Comparison of ENCODE assay signal across 19 mouse cellular contexts in the genomic region with DNA sequence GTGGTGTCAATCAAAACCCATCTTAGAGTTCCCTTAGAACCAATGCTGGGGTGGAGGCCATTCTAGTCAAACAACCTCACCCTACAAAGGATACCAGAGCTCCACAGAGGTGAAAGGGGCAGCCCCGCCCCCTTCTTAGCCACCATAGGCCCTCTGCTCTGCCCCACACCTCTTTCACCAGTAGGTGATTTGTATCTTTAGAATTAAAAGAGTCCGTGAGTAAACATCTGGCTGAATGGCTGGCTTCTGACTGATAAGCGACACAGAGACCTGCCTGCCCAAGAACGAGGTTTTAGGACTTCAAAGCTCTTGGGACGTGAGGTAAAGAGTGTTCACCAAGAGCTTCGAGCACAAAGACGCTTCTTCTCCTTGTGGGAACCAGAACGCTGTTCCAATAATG.
DNase-seq lines count a peak whose midpoint lies in the region; ATAC-seq and TF ChIP-seq lines count a peak whose summit lies in the region.
"Had no signal": no experiment of that assay in that cellular context is flagged by ENCODE, and none has a peak within 500 bp of the region (broad histone marks: within the 10 kb centered on the region; RNA-seq: fewer than 3 reads in every experiment).

No protein-coding gene starts in this region.

- H3K9ac ChIP-seq in embryonic facial prominence, embryonic 15.5 days: no peak overlapping the region
- H3K9ac ChIP-seq in intestine, embryonic 16.5 days (ENCODE audit: low read depth, low read length): no peak overlapping the region
- H3K9ac ChIP-seq in intestine, postnatal 0 days (ENCODE audit: low read depth, low read length): no peak overlapping the region
- H3K9ac ChIP-seq in stomach, embryonic 14.5 days (replicated peaks; ENCODE audit: low read depth, low read length): no peak overlapping the region
- no peak overlapping the region for H3K9ac ChIP-seq in forebrain, embryonic 13.5 days
- H3K9ac ChIP-seq: embryonic facial prominence, embryonic 12.5 days; forebrain, embryonic 12.5 days; limb, embryonic 12.5 days had no signal

- no peaks in the 10 kb centered on the region for H3K27me3 ChIP-seq in embryonic facial prominence, embryonic 15.5 days
- H3K27me3 ChIP-seq in embryonic facial prominence, embryonic 10.5 days (replicated peaks; ENCODE audit: low read depth, poor library complexity, severe bottlenecking): no peaks in the 10 kb centered on the region
- no peaks in the 10 kb centered on the region for H3K27me3 ChIP-seq in intestine, embryonic 16.5 days (replicated peaks; ENCODE audit: control insufficient read depth, insufficient read depth, low read length)
- no peaks in the 10 kb centered on the region for H3K27me3 ChIP-seq in intestine, postnatal 0 days (replicated peaks; ENCODE audit: control insufficient read depth, insufficient read depth, low read length)
- no peaks in the 10 kb centered on the region for H3K27me3 ChIP-seq in stomach, embryonic 14.5 days (ENCODE audit: control insufficient read depth, insufficient read depth, low read length)
- H3K27me3 ChIP-seq in forebrain, embryonic 13.5 days: 0 out of 2 replicates have a peak, but pooled peaks cover 8% of the 10 kb centered on the region
- H3K27me3 ChIP-seq: limb, embryonic 12.5 days had no signal

- no peaks in the 10 kb centered on the region for H3K36me3 ChIP-seq in embryonic facial prominence, embryonic 15.5 days
- H3K36me3 ChIP-seq in embryonic facial prominence, embryonic 10.5 days (replicated peaks): no peaks in the 10 kb centered on the region
- H3K36me3 ChIP-seq in intestine, embryonic 16.5 days (ENCODE audit: control insufficient read depth, insufficient read depth, low read length): no peaks in the 10 kb centered on the region
- no peaks in the 10 kb centered on the region for H3K36me3 ChIP-seq in intestine, postnatal 0 days (ENCODE audit: control insufficient read depth, insufficient read depth)
- no peaks in the 10 kb centered on the region for H3K36me3 ChIP-seq in stomach, embryonic 14.5 days (ENCODE audit: control insufficient read depth, insufficient read depth, low read length)
- H3K36me3 ChIP-seq in forebrain, embryonic 13.5 days (ENCODE audit: poor library complexity, severe bottlenecking): no peaks in the 10 kb centered on the region
- H3K36me3 ChIP-seq: embryonic facial prominence, embryonic 12.5 days; forebrain, embryonic 12.5 days; limb, embryonic 12.5 days had no signal

- H3K4me3 ChIP-seq in embryonic facial prominence, embryonic 15.5 days (replicated peaks): no peak overlapping the region
- H3K4me3 ChIP-seq in embryonic facial prominence, embryonic 10.5 days: no peak overlapping the region
- no peak overlapping the region for H3K4me3 ChIP-seq in intestine, embryonic 16.5 days (ENCODE audit: low read length)
- no peak overlapping the region for H3K4me3 ChIP-seq in intestine, postnatal 0 days (ENCODE audit: low read depth, low read length)
- H3K4me3 ChIP-seq in stomach, embryonic 14.5 days (ENCODE audit: low read depth, low read length): no peak overlapping the region
- H3K4me3 ChIP-seq in forebrain, embryonic 13.5 days: no peak overlapping the region
- H3K4me3 ChIP-seq: embryonic facial prominence, embryonic 12.5 days; forebrain, embryonic 12.5 days; limb, embryonic 12.5 days had no signal

- 0 out of 2 replicates have a peak overlapping the region, but pooled peaks have one; percentile 44 for H3K27ac ChIP-seq in embryonic facial prominence, embryonic 15.5 days (replicated peaks)
- no peak overlapping the region for H3K27ac ChIP-seq in embryonic facial prominence, embryonic 10.5 days (replicated peaks)
- 0 out of 2 replicates have a peak overlapping the region, but pooled peaks have one; percentile 11 for H3K27ac ChIP-seq in intestine, embryonic 16.5 days (ENCODE audit: low read length)
- no peak overlapping the region for H3K27ac ChIP-seq in intestine, postnatal 0 days (ENCODE audit: low read depth, low read length)
- peak overlapping the region; percentile 71 for H3K27ac ChIP-seq in stomach, embryonic 14.5 days (ENCODE audit: low read length)
- no peak overlapping the region for H3K27ac ChIP-seq in forebrain, embryonic 13.5 days
- H3K27ac ChIP-seq: embryonic facial prominence, embryonic 12.5 days; forebrain, embryonic 12.5 days; limb, embryonic 12.5 days had no signal

- no peak for TF ChIP-seq CTCF in intestine, postnatal 0 days (IDR thresholded peaks at IDR 0.05; ENCODE audit: low read depth)

- no peak for ATAC-seq in embryonic facial prominence, embryonic 15.5 days (ENCODE audit: insufficient number of reproducible peaks, low FRiP score, low TSS enrichment, low read depth)
- ATAC-seq in intestine, embryonic 16.5 days: peak; percentile 32; the same call in 1 of the 2 replicates
- ATAC-seq in intestine, postnatal 0 days: no peak
- peak; percentile 80 for ATAC-seq in stomach, embryonic 14.5 days (ENCODE audit: insufficient number of reproducible peaks, insufficient read depth, low FRiP score, low read depth)
- no peak for ATAC-seq in forebrain, embryonic 13.5 days
- ATAC-seq: inflammation-experienced regulatory T-cells, adult 6 months had no signal

- no peaks in the 10 kb centered on the region for H3K9me3 ChIP-seq in embryonic facial prominence, embryonic 15.5 days (replicated peaks)
- H3K9me3 ChIP-seq in embryonic facial prominence, embryonic 10.5 days: no peaks in the 10 kb centered on the region
- H3K9me3 ChIP-seq in intestine, embryonic 16.5 days (ENCODE audit: control insufficient read depth, low read length): no peaks in the 10 kb centered on the region
- no peaks in the 10 kb centered on the region for H3K9me3 ChIP-seq in intestine, postnatal 0 days (ENCODE audit: control insufficient read depth)
- H3K9me3 ChIP-seq in stomach, embryonic 14.5 days (ENCODE audit: control insufficient read depth, low read depth, low read length): no peaks in the 10 kb centered on the region
- H3K9me3 ChIP-seq in forebrain, embryonic 13.5 days (replicated peaks): no peaks in the 10 kb centered on the region
- H3K9me3 ChIP-seq: embryonic facial prominence, embryonic 12.5 days; forebrain, embryonic 12.5 days; limb, embryonic 12.5 days had no signal

- no peak for DNase-seq in embryonic facial prominence, embryonic 10.5 days (ENCODE audit: low spot score)
- peak; percentile 57 for DNase-seq in liver
- DNase-seq in adrenal gland, postnatal 14 days: no peak
- DNase-seq: adrenal gland, adult 2 months; cerebellum, postnatal 14 days; kidney, postnatal 4 days; midbrain, embryonic 14.5 days; right cerebral cortex, postnatal 4 days; thymus, postnatal 25 days had no signal

- H3K4me2 ChIP-seq in embryonic facial prominence, embryonic 15.5 days (replicated peaks): no peak overlapping the region
- peak overlapping the region; percentile 13; the same call in 1 of the 2 replicates for H3K4me2 ChIP-seq in intestine, embryonic 16.5 days (ENCODE audit: low read depth, low read length)
- no peak overlapping the region for H3K4me2 ChIP-seq in intestine, postnatal 0 days (replicated peaks; ENCODE audit: low read depth)
- no peak overlapping the region for H3K4me2 ChIP-seq in stomach, embryonic 14.5 days (replicated peaks; ENCODE audit: low read depth, low read length)
- H3K4me2 ChIP-seq in forebrain, embryonic 13.5 days: no peak overlapping the region
- H3K4me2 ChIP-seq: embryonic facial prominence, embryonic 12.5 days; forebrain, embryonic 12.5 days; heart, embryonic 11.5 days; limb, embryonic 12.5 days had no signal

- peaks cover 20% of the 10 kb centered on the region for H3K4me1 ChIP-seq in embryonic facial prominence, embryonic 15.5 days
- peaks cover 34% of the 10 kb centered on the region for H3K4me1 ChIP-seq in embryonic facial prominence, embryonic 10.5 days
- peaks cover 6% of the 10 kb centered on the region; the same call in 1 of the 2 replicates for H3K4me1 ChIP-seq in intestine, embryonic 16.5 days (ENCODE audit: control insufficient read depth, insufficient read depth, low read length)
- H3K4me1 ChIP-seq in intestine, postnatal 0 days (replicated peaks; ENCODE audit: control insufficient read depth, insufficient read depth, low read length): no peaks in the 10 kb centered on the region
- H3K4me1 ChIP-seq in stomach, embryonic 14.5 days (ENCODE audit: control insufficient read depth, insufficient read depth, low read length): peaks cover 4% of the 10 kb centered on the region
- peaks cover 18% of the 10 kb centered on the region; the same call in 1 of the 2 replicates for H3K4me1 ChIP-seq in forebrain, embryonic 13.5 days

- WGBS in embryonic facial prominence, embryonic 15.5 days: 78% methylated on average over 8 of the region's 8 CpGs
- 78% methylated on average over 8 of the region's 8 CpGs for WGBS in embryonic facial prominence, embryonic 10.5 days
- 48% methylated on average over 8 of the region's 8 CpGs for WGBS in intestine, embryonic 16.5 days
- WGBS in intestine, postnatal 0 days: 41% methylated on average over 8 of the region's 8 CpGs
- 57% methylated on average over 8 of the region's 8 CpGs for WGBS in stomach, embryonic 14.5 days
- 78% methylated on average over 8 of the region's 8 CpGs for WGBS in forebrain, embryonic 13.5 days

Comparison
In these comparisons a context has a peak if more than half of its experiments do, and no peak if none do; other contexts are left out.
1. ATAC-seq: peak in intestine, embryonic 16.5 days (single experiment) and stomach, embryonic 14.5 days (single experiment); none in embryonic facial prominence, embryonic 15.5 days (single experiment), intestine, postnatal 0 days (single experiment) and forebrain, embryonic 13.5 days (single experiment).
2. H3K27ac ChIP-seq: peak in embryonic facial prominence, embryonic 15.5 days (single experiment), intestine, embryonic 16.5 days (single experiment) and stomach, embryonic 14.5 days (single experiment); none in embryonic facial prominence, embryonic 10.5 days (single experiment), intestine, postnatal 0 days (single experiment) and forebrain, embryonic 13.5 days (single experiment).